ENCODE assay signal across 26 mouse cellular contexts in genomic region chr6:81910302-81910855, GRCm38 (mm10). TPM values are rescaled to one million over a fixed set of nuclear protein-coding genes. Genes with fewer than 3 reads are reported as not detected.
DNase-seq lines count a peak whose midpoint lies in the region; ATAC-seq and TF ChIP-seq lines count a peak whose summit lies in the region.
"Had no signal": no experiment of that assay in that cellular context is flagged by ENCODE, and none has a peak within 500 bp of the region (broad histone marks: within the 10 kb centered on the region; RNA-seq: fewer than 3 reads in every experiment).

No protein-coding gene starts in this region.

- H3K27ac ChIP-seq in cortical plate, adult 2 months (ENCODE audit: insufficient read depth, low read length) = no peak overlapping the region
- no peak overlapping the region for H3K27ac ChIP-seq in midbrain, embryonic 15.5 days
- H3K27ac ChIP-seq in intestine, embryonic 15.5 days = no peak overlapping the region
- H3K27ac ChIP-seq: forebrain, embryonic 13.5 days; hindbrain, embryonic 14.5 days; liver, embryonic 14.5 days; macrophage; neural tube, embryonic 15.5 days had no signal

- WGBS in midbrain, embryonic 15.5 days = 92% methylated on average over 25 of the region's 25 CpGs
- 84% methylated on average over 25 of the region's 25 CpGs for WGBS in intestine, embryonic 15.5 days

- ATAC-seq in midbrain, embryonic 15.5 days (replicated peaks) = no peak
- no peak for ATAC-seq in intestine, embryonic 15.5 days
- ATAC-seq: forebrain, embryonic 13.5 days had no signal

- peaks cover 21% of the 10 kb centered on the region for H3K4me1 ChIP-seq in E14TG2a.4 (replicated peaks; ENCODE audit: low read depth, low read length)
- H3K4me1 ChIP-seq in cortical plate, adult 2 months (ENCODE audit: control insufficient read depth, insufficient read depth, low read length) = no peaks in the 10 kb centered on the region
- H3K4me1 ChIP-seq in midbrain, embryonic 15.5 days = no peaks in the 10 kb centered on the region
- H3K4me1 ChIP-seq in intestine, embryonic 15.5 days (replicated peaks) = no peaks in the 10 kb centered on the region
- H3K4me1 ChIP-seq: forebrain, embryonic 13.5 days; neural tube, embryonic 15.5 days had no signal

- H3K27me3 ChIP-seq in E14TG2a.4 (ENCODE audit: insufficient read depth, low read length) = peaks cover 18% of the 10 kb centered on the region
- no peaks in the 10 kb centered on the region for H3K27me3 ChIP-seq in midbrain, embryonic 15.5 days (replicated peaks)
- H3K27me3 ChIP-seq in intestine, embryonic 15.5 days (replicated peaks) = no peaks in the 10 kb centered on the region
- H3K27me3 ChIP-seq: forebrain, embryonic 13.5 days; neural tube, embryonic 15.5 days had no signal

- no peak overlapping the region for H3K4me2 ChIP-seq in midbrain, embryonic 15.5 days
- no peak overlapping the region for H3K4me2 ChIP-seq in intestine, embryonic 15.5 days (replicated peaks)
- H3K4me2 ChIP-seq: forebrain, embryonic 13.5 days; heart, embryonic 11.5 days; hindbrain, embryonic 14.5 days; neural tube, embryonic 15.5 days had no signal

- no peaks in the 10 kb centered on the region for H3K9me3 ChIP-seq in E14TG2a.4 (ENCODE audit: low read length)
- no peaks in the 10 kb centered on the region for H3K9me3 ChIP-seq in midbrain, embryonic 15.5 days
- H3K9me3 ChIP-seq in intestine, embryonic 15.5 days = no peaks in the 10 kb centered on the region
- H3K9me3 ChIP-seq: forebrain, embryonic 13.5 days; neural tube, embryonic 15.5 days had no signal

- H3K4me3 ChIP-seq in E14TG2a.4 (replicated peaks; ENCODE audit: low read length) = peak overlapping the region; percentile 62
- H3K4me3 ChIP-seq in cortical plate, adult 2 months (ENCODE audit: insufficient read depth, low read length) = no peak overlapping the region
- no peak overlapping the region for H3K4me3 ChIP-seq in midbrain, embryonic 15.5 days
- no peak overlapping the region for H3K4me3 ChIP-seq in intestine, embryonic 15.5 days (replicated peaks)
- H3K4me3 ChIP-seq: forebrain, embryonic 13.5 days; neural tube, embryonic 15.5 days had no signal

- no peak for TF ChIP-seq POLR2A in cortical plate, adult 2 months (IDR thresholded peaks at IDR 0.05; ENCODE audit: extremely low read depth, insufficient read depth, low read length)

- peak; percentile 22; the same call in 1 of the 2 replicates for TF ChIP-seq CTCF in E14TG2a.4 (conservative IDR thresholded peaks at IDR 0.05; ENCODE audit: low read length)
- 0 out of 2 replicates have a peak, but pooled peaks have one; percentile 29 for TF ChIP-seq CTCF in cortical plate, adult 2 months (IDR thresholded peaks at IDR 0.05; ENCODE audit: extremely low read depth, insufficient read depth, low read length)

- no peak overlapping the region for H3K9ac ChIP-seq in midbrain, embryonic 15.5 days
- H3K9ac ChIP-seq in intestine, embryonic 15.5 days = no peak overlapping the region
- H3K9ac ChIP-seq: forebrain, embryonic 13.5 days; hindbrain, embryonic 14.5 days; liver, embryonic 14.5 days; neural tube, embryonic 15.5 days had no signal

- peak; percentile 53 for DNase-seq in ES-CJ7 (ENCODE audit: low read depth, low spot score)
- DNase-seq in testis, postnatal 14 days (ENCODE audit: low spot score) = peak; percentile 15
- DNase-seq: adrenal gland, postnatal 10 days; B cell, adult 2 months; cerebellum, adult 9-11 months; gastrocnemius, postnatal 14 days; heart, postnatal 36 days; kidney, adult 2 months; kidney, postnatal 36 days; layer of hippocampus, postnatal 36 days; liver; lung, adult 2 months; lung, postnatal 10 days; midbrain, embryonic 14.5 days; right cerebral cortex, adult 18-20 months; spleen, adult 18-20 months had no signal

- H3K36me3 ChIP-seq in E14TG2a.4 (ENCODE audit: insufficient read depth, low read length) = no peaks in the 10 kb centered on the region
- no peaks in the 10 kb centered on the region for H3K36me3 ChIP-seq in midbrain, embryonic 15.5 days (replicated peaks)
- no peaks in the 10 kb centered on the region for H3K36me3 ChIP-seq in intestine, embryonic 15.5 days
- H3K36me3 ChIP-seq: neural tube, embryonic 15.5 days had no signal

RNA-seq across cellular contexts. Expression of gene Gcfc2, which starts 13.1 kb away (rescaled TPM):
- polyA plus RNA-seq in cortical plate, adult 2 months (2012; rRNA removed) = 11.4 and 12.2 TPM in 2 replicates
- polyA plus RNA-seq in midbrain, embryonic 15.5 days (2015; fragmentation: Nextera tagmentation; extraction: Ambion mirVana) = 6.3 and 9.2 TPM in 2 replicates
- 7.7 and 8.2 TPM in 2 replicates for polyA plus RNA-seq in intestine, embryonic 15.5 days (2015; fragmentation: Nextera tagmentation; extraction: Ambion mirVana)

RNA-seq across cellular contexts. Expression of gene Mrpl19, which starts 55.4 kb away (rescaled TPM):
- polyA plus RNA-seq in cortical plate, adult 2 months (2012; rRNA removed) = 14.1 and 16.6 TPM in 2 replicates
- 35.1 and 40.4 TPM in 2 replicates for polyA plus RNA-seq in midbrain, embryonic 15.5 days (2015; fragmentation: Nextera tagmentation; extraction: Ambion mirVana)
- 58.2 and 59.9 TPM in 2 replicates for polyA plus RNA-seq in intestine, embryonic 15.5 days (2015; fragmentation: Nextera tagmentation; extraction: Ambion mirVana)
